Mouse (Mus musculus) T-cell, adult 2 months (primary cell): ENCODE data around the gene Vmn2r106.

Source experiments
- DNase-seq: peaks from one replicate; pipeline ENCODE4 v3.0.0; 2022; ENCODE audit warnings: low spot score

Vmn2r106 gene

DNA sequence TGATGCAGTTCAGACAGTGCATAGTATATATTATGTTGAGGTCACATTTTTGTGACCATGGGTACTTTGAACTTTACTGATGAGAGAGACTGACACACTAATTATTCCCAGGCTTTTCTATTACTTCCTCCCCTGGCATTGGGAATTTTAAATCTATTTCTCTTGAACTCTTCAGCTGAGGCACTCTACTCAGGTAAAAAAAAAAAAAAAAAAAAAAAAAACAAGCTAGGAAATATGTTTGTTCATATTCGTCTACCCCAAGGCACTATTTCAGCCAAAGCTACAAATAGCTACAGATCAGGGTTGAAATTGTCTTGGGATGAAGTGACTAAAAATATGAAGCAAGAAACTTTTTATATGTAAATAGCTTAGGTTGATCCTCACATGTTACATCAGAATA lies at the start of gene Vmn2r106:
Gene Vmn2r106, minus strand, starts transcription at position 101 of the 400 bp plus-strand sequence.
- DNase-seq: no peak

DNA sequence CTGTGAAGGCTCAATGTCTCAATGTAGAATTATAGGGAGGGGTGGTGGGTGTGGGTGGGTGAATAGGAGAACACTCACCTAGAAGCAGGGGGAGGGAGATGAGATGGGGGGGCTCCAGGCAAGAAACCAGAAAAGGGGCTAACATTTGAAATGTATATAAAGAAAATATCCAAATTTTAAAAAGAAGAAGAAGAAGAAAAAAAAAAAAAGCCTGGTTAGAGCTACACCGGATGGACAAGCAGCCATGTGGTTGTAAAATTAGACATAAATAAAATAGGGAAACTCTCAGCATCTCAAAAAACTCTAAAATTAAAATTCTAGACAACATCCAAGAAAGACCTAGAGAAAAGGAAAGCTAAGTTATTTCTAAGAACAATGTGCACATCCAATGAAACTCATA lies 20.4 kb upstream of the Vmn2r106 start:
- no peak for DNase-seq

DNA sequence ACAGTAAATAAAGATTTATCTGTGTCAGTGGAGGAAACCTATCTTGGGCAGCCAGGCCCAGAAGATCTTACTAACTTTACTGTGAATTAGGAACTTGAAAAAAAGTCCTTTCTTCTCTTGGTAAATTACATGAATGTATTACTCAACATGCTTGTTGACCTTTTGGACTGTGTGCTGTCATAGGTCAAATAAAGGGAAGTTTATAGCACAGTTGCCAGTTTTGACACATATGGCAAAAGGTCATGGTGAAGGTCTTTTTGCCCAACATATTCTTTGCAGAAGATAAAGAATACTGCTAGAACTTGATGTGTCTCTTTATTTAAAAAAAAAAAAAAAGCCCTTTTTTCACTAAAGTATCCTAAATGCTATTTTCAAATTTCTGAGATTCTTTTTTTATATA lies 1.6 kb upstream of the Vmn2r106 start:
- DNase-seq: no peak

DNA sequence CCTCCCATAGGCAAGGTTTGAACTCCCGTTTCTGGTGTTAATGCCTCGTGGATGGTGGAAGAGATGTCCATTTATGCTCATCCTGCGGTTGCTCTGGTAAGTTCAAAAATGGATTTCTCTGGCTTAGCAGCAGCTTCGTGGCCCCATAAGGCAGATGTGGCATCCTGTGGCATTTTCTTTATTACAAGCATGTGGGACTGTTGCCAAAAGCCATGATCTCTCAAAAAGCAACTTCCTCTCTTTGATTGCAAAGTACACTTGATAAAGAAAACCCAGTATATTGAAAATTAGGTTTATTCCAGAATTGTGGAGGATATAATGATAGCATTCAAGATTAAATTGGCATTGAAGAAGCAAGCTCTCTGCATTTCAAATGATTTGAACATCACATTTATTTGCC lies 29.8 kb downstream of the Vmn2r106 start:
- DNase-seq: no peak

DNA sequence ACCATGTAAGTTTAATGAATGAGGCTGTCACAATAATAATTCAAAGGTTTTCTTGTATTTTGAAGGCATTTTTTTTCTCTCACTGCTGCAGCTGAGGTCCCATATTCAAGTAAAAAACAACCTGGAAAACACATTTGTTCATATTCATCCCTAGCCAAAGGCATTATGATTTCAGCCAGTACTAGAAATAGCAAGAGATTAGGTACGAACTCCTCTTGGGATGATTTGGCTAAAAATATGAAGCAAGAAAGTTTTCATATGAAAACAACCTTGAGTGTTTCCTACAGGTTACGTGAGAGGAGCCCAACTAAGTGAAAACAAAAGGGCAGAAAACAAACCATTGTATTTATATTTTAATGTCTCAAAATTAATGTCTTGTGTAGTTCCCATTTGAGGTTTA lies 50.4 kb downstream of the Vmn2r106 start, which contains the start of gene Vmn2r105:
Gene Vmn2r105, minus strand, starts transcription at position 101 of the 400 bp plus-strand sequence.
- no peak for DNase-seq
